Mouse (Mus musculus) bone marrow macrophage, adult 2 months (primary cell): Measurements from ENCODE around the gene Pusl1. TPM values are rescaled to one million over a fixed set of nuclear protein-coding genes. Genes with fewer than 3 reads are reported as not detected.

ENCODE experiments used
- H3K27ac ChIP-seq: 2 replicates; pipeline ENCODE4 v1.5.1; 2012; ENCODE audit warnings: low read depth, low read length; ENCODE audit not compliant: insufficient read depth
- H3K4me1 ChIP-seq: 2 replicates; pipeline ENCODE4 v1.6.1; 2012; ENCODE audit warnings: low read length; ENCODE audit not compliant: control insufficient read depth, insufficient read depth
- H3K4me3 ChIP-seq: 2 replicates; pipeline ENCODE4 v1.5.1; 2012; ENCODE audit warnings: mild to moderate bottlenecking, low read length, moderate library complexity; ENCODE audit not compliant: insufficient read depth
- CTCF ChIP-seq: IDR thresholded peaks from 2 replicates; pipeline ENCODE4 v1.5.1; 2012; ENCODE audit warnings: low read depth, mild to moderate bottlenecking, low read length, moderate library complexity
- POLR2A ChIP-seq: IDR thresholded peaks from 2 replicates; pipeline ENCODE4 v1.6.1; 2012; ENCODE audit warnings: mild to moderate bottlenecking, low read depth, low read length, borderline replicate concordance
- polyA plus RNA-seq: library from polyadenylated mRNA; stranded (reverse); fragments of >200 nt; gene quantifications from 2 replicates; pipeline ENCODE4 v1.2.4, GENCODE M21; 2012; ENCODE audit not compliant: missing spikeins, insufficient read depth, insufficient read length

Gene Pusl1
- polyA plus RNA-seq, 1 experiment = 10.7 TPM

DNA sequence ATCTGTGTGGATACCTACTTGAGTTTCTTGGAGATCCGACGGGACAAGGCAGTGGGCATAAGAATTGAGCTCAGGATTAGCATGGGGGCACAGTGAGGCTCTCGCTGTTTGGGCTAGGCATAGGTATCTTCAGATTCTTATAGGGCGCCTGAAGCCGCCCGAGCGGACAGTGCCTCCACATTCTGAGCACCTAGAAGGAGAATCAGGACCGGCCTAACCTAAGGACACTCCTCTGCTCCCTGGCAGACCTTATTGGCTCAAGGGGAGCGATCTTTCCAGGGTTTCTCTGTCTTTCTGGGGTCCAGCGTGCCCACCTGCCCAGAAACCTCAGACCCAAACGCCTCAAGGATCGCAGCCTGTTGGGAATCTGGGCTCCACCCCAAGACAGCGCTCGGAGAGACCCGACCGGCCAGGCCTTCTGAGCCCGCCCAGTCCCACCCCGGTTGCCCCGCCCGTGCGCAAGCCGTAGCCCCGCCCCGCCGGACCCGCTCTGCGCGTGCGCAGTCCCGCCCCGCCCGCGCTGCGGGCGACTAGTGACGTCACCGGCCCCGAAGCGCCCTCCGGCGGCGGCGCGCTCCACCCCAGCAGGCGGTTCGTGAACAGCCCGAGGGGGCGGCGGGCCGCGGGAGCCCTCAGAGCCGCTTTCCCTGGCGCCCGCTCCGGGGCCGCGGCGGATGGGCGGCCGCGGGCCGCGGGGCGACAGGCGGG, 44.6 kb downstream of the Pusl1 start, which contains the start of gene Dvl1:
TSS of gene Dvl1 (plus strand) at position 532 of the 708 bp plus-strand sequence.
- peak within 1 kb of the TSS; percentile 99 for H3K4me3 ChIP-seq
- peaks cover 31% of the 10 kb centered on the region for H3K4me1 ChIP-seq
- H3K27ac ChIP-seq = no peak within 1 kb of the TSS
- TF ChIP-seq CTCF (no peak), POLR2A (no peak)

DNA sequence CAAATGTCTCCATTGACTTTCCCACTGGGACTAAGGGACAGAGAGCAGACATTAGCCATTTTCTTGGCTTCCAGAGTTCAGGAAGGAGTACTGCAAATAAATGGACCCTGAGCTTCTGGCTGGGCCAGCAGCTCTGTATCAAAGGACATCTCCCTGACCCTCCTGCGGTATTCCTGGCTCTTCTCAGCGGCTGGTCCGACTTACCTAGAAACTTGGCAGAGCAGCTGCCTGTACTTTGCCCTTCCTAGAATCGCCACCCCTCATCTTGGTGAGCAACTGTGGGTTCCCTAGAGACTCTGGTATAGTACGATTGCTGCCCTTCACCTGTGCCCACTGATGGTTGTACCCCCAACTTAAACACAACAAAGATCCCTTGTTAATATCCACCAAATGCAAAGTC, 48.4 kb downstream of the Pusl1 start:
- no peak for TF ChIP-seq CTCF
- no peak for TF ChIP-seq POLR2A
- Histone ChIP-seq H3K4me3 (no peak overlapping the region), H3K27ac (no peak overlapping the region), H3K4me1 (peaks cover 15% of the 10 kb centered on the region)

DNA sequence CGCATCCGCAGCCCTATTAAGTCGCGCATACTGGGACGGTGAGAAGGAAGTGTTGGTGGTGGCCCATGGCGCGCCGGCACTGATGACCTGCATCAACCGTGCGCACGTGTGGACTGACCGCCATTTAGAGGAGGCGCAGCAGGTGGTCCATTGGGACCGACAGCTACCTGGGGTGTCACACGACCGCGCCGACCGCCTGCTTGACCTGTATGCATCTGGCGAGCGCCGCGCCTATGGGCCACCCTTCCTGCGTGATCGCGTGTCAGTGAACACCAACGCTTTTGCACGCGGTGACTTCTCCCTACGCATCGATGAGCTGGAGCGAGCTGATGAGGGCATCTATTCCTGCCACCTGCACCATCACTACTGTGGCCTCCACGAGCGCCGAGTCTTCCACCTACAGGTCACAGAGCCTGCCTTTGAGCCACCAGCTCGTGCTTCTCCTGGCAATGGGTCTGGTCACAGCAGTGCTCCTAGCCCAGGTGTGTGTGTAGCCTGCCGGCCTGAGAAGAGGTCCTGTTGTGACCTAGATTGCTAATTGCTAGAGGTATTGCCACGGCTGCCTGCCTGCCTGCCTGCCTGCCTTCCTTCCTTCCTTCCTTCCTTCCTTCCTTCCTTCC, 49.8 kb downstream of the Pusl1 start:
- H3K4me3 ChIP-seq = no peak overlapping the region
- no peak overlapping the region for H3K27ac ChIP-seq
- no peak for TF ChIP-seq CTCF
- TF ChIP-seq POLR2A = no peak
- peaks cover 21% of the 10 kb centered on the region for H3K4me1 ChIP-seq

GRCm38 (mm10) chr4:155841003-155841454, 50.6 kb downstream of the Pusl1 start:
- Histone ChIP-seq H3K27ac (no peak overlapping the region), H3K4me1 (peaks cover 17% of the 10 kb centered on the region), H3K4me3 (peak overlapping the region; percentile 60)
- TF ChIP-seq POLR2A (no peak), CTCF (no peak)

DNA sequence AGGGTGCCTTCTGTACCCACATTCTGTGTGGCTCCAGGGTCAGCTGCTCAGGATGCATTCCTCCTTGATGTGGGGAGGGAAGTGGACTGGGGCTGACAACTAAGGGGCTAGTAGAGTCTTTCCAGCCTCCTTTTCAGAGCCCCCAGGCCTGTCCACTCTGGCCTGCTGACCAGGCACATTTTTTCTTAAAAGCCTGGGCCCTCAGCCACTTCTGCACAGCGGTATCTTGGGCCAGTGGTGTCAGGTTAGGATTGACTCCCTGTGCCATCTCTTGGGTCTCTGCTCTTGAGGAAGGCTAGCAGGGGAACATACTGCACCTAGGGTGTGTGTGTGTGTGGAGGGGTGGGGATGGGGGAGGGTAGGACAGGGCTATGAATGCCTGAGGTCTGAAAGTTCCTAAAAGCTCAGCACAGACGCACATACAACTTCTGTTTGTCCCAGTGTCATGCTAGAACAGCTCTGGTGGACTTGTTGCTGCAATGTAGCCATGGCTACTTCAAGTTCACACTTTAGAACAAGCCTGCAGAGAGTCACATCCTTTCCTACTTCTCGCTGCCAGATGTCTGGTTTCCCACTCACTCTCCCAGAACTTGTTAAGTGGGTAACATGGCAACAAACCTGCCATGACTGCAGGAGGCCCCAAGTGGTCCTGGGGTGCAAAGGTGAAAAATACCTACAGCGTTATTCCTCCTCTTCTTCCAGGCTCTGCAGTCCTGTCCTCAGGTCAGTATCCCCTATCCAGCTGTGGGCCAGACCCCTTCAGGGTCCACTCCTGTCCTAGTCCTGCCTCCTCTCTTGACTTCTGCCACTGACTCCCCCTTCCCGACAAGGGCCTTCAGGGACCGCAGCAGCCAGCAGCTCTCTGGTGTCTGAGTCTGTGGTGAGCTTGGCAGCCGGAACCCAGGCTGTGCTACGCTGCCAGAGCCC, 51.2 kb downstream of the Pusl1 start:
- Histone ChIP-seq H3K27ac (no peak overlapping the region), H3K4me3 (peak overlapping the region; percentile 60), H3K4me1 (peaks cover 17% of the 10 kb centered on the region)
- TF ChIP-seq CTCF = no peak
- no peak for TF ChIP-seq POLR2A

DNA sequence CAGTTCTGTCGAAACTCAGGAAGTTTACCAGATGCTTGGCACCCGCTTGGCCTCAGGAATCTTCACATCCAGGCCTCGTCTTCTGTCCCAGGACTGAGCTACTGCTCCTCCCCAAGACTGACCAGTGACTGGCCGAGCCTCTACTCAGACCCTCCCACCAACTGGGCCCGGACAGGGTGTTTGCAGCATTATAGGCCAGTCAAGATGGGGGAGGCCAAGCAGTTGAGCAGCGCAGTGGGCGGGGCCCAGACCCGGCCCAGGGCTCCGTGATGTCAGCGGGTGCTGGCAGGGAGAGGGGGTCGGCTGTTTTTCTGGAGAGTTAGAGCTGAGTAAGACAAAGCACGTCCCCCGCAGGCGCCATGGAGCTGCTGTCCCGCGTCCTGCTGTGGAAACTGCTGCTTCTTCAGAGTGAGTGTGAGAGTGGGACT, 52.1 kb downstream of the Pusl1 start, which contains the start of gene Mxra8:
TSS of gene Mxra8 (plus strand) at position 198 of the 428 bp plus-strand sequence.
- Histone ChIP-seq H3K4me1 (peaks cover 17% of the 10 kb centered on the region), H3K4me3 (peak within 1 kb of the TSS; percentile 60), H3K27ac (no peak within 1 kb of the TSS)
- TF ChIP-seq CTCF = no peak
- no peak for TF ChIP-seq POLR2A

GRCm38 (mm10) chr4:155838187-155839153, 53.1 kb downstream of the Pusl1 start:
- H3K4me1 ChIP-seq = peaks cover 22% of the 10 kb centered on the region
- H3K27ac ChIP-seq = no peak overlapping the region
- no peak for TF ChIP-seq CTCF
- H3K4me3 ChIP-seq = no peak overlapping the region

Other genes starting within 250 kb of the Pusl1 start
- not detected in 2 replicates for gene Gm10563, start 246.4 kb downstream of the Pusl1 start, polyA plus RNA-seq
- gene Mmp23, start 238.4 kb downstream of the Pusl1 start, polyA plus RNA-seq = 0.64 and 1.9 TPM in 2 replicates
- gene Mib2, start 222.6 kb downstream of the Pusl1 start, polyA plus RNA-seq = 39.9 and 48.7 TPM in 2 replicates
- gene Fndc10, start 197.4 kb downstream of the Pusl1 start, polyA plus RNA-seq = 1.0 and 1.6 TPM in 2 replicates
- gene Ssu72, start 187.0 kb downstream of the Pusl1 start, polyA plus RNA-seq = 99.3 and 107 TPM in 2 replicates
- gene Tmem240, start 157.0 kb downstream of the Pusl1 start, polyA plus RNA-seq = 1.3 and 1.4 TPM in 2 replicates
- gene Atad3a, start 130.7 kb downstream of the Pusl1 start, polyA plus RNA-seq = 13.6 and 19.1 TPM in 2 replicates
- not detected in 2 replicates for gene Vwa1, start 117.1 kb downstream of the Pusl1 start, polyA plus RNA-seq
- gene Tmem88b, start 105.9 kb downstream of the Pusl1 start, polyA plus RNA-seq = 0.23 TPM in 1 of 2 replicates, not detected in the other
- not detected in 2 replicates for gene Ankrd65, start 101.3 kb downstream of the Pusl1 start, polyA plus RNA-seq
- 81.6 and 99.5 TPM in 2 replicates for gene Mrpl20, start 88.9 kb downstream of the Pusl1 start, polyA plus RNA-seq
- gene Ccnl2, start 79.3 kb downstream of the Pusl1 start, polyA plus RNA-seq = 100 and 112 TPM in 2 replicates
- 99.3 and 105 TPM in 2 replicates for gene Aurkaip1, start 60.5 kb downstream of the Pusl1 start, polyA plus RNA-seq
- 1.2 and 2.7 TPM in 2 replicates for gene Mxra8, start 52.1 kb downstream of the Pusl1 start, polyA plus RNA-seq
- gene Dvl1, start 44.4 kb downstream of the Pusl1 start, polyA plus RNA-seq = 20.9 and 27.3 TPM in 2 replicates
- gene Tas1r3, start 28.4 kb downstream of the Pusl1 start, polyA plus RNA-seq = 0.62 and 0.68 TPM in 2 replicates
- 11.6 and 13.9 TPM in 2 replicates for gene Cptp, start 22.3 kb downstream of the Pusl1 start, polyA plus RNA-seq
- gene Ints11, start 22.2 kb downstream of the Pusl1 start, polyA plus RNA-seq = 21.4 and 23.0 TPM in 2 replicates
- 15.8 and 18.1 TPM in 2 replicates for gene Acap3, start within 50 bp of the Pusl1 start, polyA plus RNA-seq
- gene Ube2j2, start 52.0 kb upstream of the Pusl1 start, polyA plus RNA-seq = 78.3 and 85.9 TPM in 2 replicates
- 32.4 and 42.7 TPM in 2 replicates for gene C1qtnf12, start 70.5 kb upstream of the Pusl1 start, polyA plus RNA-seq
- 1.7 and 2.3 TPM in 2 replicates for gene B3galt6, start 100.9 kb upstream of the Pusl1 start, polyA plus RNA-seq
- 197 and 213 TPM in 2 replicates for gene Sdf4, start 101.1 kb upstream of the Pusl1 start, polyA plus RNA-seq
- 1.5 and 1.7 TPM in 2 replicates for gene Tnfrsf4, start 122.1 kb upstream of the Pusl1 start, polyA plus RNA-seq
- not detected in 2 replicates for gene Tnfrsf18, start 134.4 kb upstream of the Pusl1 start, polyA plus RNA-seq
- not detected in 2 replicates for gene Ttll10, start 167.6 kb upstream of the Pusl1 start, polyA plus RNA-seq
- 18.3 and 20.3 TPM in 2 replicates for gene 9430015G10Rik, start 218.2 kb upstream of the Pusl1 start, polyA plus RNA-seq
- 0.28 TPM in 1 of 2 replicates, not detected in the other for gene Rnf223, start 238.7 kb upstream of the Pusl1 start, polyA plus RNA-seq